Mouse (Mus musculus) bone marrow, adult 2 months (tissue): ENCODE results near the gene Prelp. TPM values are rescaled to one million over a fixed set of nuclear protein-coding genes. Genes with fewer than 3 reads are reported as not detected.

Experiments
- H3K27ac ChIP-seq: fragments of 200-500 bp; 2 replicates; pipeline ENCODE4 v1.5.1; 2012; ENCODE audit warnings: low read depth, mild to moderate bottlenecking, control low read depth, inconsistent platforms, low read length; ENCODE audit not compliant: control insufficient read depth, poor library complexity, insufficient read depth
- H3K4me1 ChIP-seq: fragments of 200-500 bp; 2 replicates; pipeline ENCODE4 v1.6.1; 2011; ENCODE audit warnings: low read length; ENCODE audit not compliant: control insufficient read depth, insufficient read depth
- H3K4me3 ChIP-seq: fragments of 200-500 bp; replicated peaks from 2 replicates; pipeline ENCODE3; 2011; ENCODE audit warnings: mild to moderate bottlenecking, low read depth, low read length, control low read depth; ENCODE audit not compliant: control insufficient read depth
- CTCF ChIP-seq: fragments of 200-500 bp; IDR thresholded peaks from 2 replicates; pipeline ENCODE4 v1.5.1; 2011; ENCODE audit warnings: low read length, control low read depth; ENCODE audit not compliant: control insufficient read depth, insufficient read depth
- POLR2A ChIP-seq: fragments of 200-500 bp; IDR thresholded peaks from 2 replicates; pipeline ENCODE4 v1.6.1; 2011; ENCODE audit warnings: low read depth, mild to moderate bottlenecking, control low read depth, low read length, borderline replicate concordance; ENCODE audit not compliant: control insufficient read depth
- WGBS: fragments of 180-500 bp; shearing (Covaris S2); methylation state at CpG from one replicate; pipeline ENCODE4 v1.1.7; 2018; 5-methylcytosine and 5-hydroxymethylcytosine counted together
- polyA plus RNA-seq: library from polyadenylated mRNA; stranded (reverse); fragments of >200 nt; gene quantifications from 2 replicates; pipeline ENCODE4 v1.2.4, GENCODE M21; 2011; ENCODE audit warnings: low replicate concordance; ENCODE audit not compliant: missing spikeins, insufficient read depth, insufficient read length

The Prelp gene
- polyA plus RNA-seq, 1 experiment = 4.5 TPM

DNA sequence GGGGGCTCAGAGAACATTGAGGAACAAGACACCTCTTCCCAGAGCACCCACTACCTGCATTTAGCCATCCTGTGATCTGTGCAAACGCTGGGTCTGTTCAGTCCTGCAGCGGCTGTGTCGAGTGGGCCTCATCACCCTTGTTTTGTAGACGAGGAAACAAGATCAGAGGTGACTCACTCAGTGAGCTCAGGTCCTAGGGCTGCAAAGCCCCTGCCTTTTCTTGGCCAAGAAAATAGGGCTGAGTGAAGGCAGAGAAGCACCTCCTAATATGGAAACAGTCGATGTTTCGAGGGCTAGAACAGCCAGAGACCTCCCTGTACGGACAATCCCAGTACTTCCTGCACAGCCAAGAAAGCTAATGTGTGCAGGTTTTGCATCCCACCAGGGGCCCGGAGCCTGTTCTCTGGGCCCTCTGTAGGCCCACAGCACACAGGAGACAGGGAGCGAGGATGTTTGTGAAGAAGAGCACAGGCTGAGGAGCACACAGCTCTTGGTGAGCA is 22.1 kb downstream of the Prelp start:
- Histone ChIP-seq H3K4me1 (no peaks in the 10 kb centered on the region; the same call in 1 of the 2 replicates), H3K4me3 (no peak overlapping the region), H3K27ac (no peak overlapping the region)
- no peak for TF ChIP-seq CTCF
- no peak for TF ChIP-seq POLR2A
- WGBS = 84% methylated on average over 9 of the region's 9 CpGs

DNA sequence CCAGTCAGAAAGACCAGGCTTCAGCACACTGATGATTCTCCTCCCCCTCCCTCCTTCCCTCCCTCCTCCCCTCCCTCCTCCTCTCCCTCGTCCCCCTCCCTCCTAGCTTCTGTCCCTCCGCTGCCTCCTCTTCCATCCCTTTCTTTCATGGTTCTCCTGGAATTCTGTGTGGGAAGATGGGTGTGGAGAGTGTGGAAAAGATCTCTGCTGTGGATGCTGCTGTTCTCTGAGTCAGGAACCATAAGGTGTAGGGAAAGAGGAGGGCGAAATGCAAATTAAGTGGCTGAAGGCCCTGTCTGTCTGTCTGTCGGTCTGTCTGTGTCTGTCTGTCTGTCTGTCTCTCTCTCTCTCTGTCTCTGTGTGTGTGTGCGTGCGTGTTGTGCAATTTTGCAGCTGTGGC is 23.9 kb downstream of the Prelp start:
- WGBS = 65% methylated on average over 6 of the region's 6 CpGs
- H3K4me3 ChIP-seq = no peak overlapping the region
- H3K4me1 ChIP-seq = no peaks in the 10 kb centered on the region; the same call in none of the 2 replicates
- no peak for TF ChIP-seq CTCF
- H3K27ac ChIP-seq = no peak overlapping the region

DNA sequence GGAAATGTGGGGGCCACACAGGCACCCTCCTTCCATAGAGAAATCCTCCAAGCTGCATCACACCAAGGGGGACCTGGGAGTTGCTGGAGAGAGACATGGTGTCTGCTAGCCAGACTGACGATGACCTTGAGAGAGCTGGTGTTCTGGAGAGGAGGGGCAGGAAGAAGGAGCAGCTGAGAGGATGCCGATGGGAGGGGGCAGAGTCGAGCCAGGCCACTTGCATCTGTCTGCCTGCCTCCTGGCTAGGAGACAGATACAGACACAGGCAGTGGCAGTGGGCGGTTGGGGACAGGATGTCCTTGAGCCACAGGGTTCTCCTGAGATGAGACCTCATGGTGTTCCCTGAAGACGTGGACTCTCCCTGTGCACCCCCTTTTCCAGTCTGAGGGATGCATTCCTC is 29.7 kb downstream of the Prelp start:
- Histone ChIP-seq H3K4me3 (no peak overlapping the region), H3K4me1 (peaks cover 8% of the 10 kb centered on the region), H3K27ac (no peak overlapping the region)
- TF ChIP-seq POLR2A (no peak), CTCF (no peak)
- 5% methylated on average over 5 of the region's 5 CpGs for WGBS

DNA sequence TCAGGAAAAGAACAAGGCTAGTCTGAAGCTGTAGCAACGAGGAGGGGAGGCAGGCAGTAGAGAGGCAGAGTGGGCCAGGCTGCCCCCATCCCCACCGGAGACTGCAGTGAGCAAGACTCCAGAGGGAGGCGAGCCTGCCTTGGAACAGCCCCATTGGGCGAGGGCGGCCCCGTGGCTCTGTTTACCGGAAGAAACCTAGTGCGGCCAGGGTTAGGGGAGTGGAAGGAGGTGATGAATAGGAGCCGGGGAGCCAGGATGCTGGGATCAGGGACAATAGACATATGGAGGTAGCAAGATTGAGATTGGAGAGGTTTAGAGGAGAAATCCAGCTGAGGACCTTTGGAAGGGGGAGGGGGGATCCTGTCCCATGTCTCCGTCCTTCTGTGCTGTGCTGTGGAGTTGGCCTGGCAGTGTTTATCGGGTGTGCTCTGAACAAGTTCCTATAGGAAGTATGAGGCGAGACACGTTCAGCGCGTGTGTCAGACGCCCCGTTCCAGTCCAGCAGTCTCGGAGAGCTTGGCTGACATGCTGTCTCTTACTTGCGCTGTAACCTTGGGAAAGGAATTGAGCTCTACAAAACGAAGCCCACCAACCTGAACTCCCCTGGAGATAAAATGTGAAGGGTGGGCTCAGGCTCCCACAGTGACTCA is 31.1 kb downstream of the Prelp start:
- TF ChIP-seq CTCF = no peak
- no peak for TF ChIP-seq POLR2A
- WGBS = 30% methylated on average over 20 of the region's 20 CpGs
- H3K4me3 ChIP-seq = no peak overlapping the region
- no peak overlapping the region for H3K27ac ChIP-seq
- peaks cover 15% of the 10 kb centered on the region for H3K4me1 ChIP-seq

DNA sequence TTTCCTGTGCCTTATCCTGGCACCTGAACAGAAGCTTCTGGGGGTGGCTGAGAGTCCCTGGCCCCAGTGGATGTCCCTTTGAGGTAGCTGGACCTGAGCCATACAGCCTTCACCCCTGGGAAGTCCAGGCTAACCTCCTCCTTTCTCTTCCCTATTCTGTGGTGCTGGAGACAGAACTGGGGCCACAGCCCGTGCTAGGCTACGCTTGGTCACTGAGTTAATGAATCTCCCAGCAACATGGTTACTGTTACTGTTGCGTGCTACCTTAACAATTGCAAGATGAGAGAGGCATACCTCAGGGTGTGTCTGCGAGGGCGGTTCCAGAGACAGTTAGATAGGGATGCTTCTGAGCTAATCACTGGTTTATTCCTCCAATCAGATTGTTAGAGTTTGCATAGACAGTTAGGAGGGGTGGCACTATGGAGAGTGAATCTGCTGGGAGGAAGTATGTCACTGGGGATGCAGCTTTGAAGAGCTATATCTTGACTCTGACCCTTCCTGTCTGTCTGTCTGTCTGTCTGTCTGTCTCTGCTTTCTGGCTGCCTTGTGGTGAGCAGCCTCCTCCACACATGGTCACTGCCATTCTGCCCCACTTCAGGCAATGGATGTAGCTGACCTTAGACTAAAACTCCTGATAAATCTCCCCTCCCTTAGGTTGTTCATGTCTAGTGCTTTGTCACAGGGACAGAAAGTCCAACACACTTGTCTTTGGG is 33.5 kb downstream of the Prelp start:
- WGBS = 42% methylated on average over 5 of the region's 5 CpGs
- TF ChIP-seq CTCF (no peak), POLR2A (no peak)
- Histone ChIP-seq H3K27ac (no peak overlapping the region), H3K4me3 (no peak overlapping the region), H3K4me1 (peaks cover 15% of the 10 kb centered on the region)

GRCm38 (mm10) chr1:133887044-133887443 is 34.2 kb downstream of the Prelp start:
- TF ChIP-seq POLR2A (no peak), CTCF (no peak)
- 5% methylated on average over 8 of the region's 8 CpGs for WGBS
- peaks cover 15% of the 10 kb centered on the region for H3K4me1 ChIP-seq
- H3K4me3 ChIP-seq = no peak overlapping the region
- no peak overlapping the region for H3K27ac ChIP-seq

- H3K27ac ChIP-seq = no peak overlapping the region
Observed at GRCm38 (mm10) chr1:133886431-133886830, 34.8 kb downstream of the Prelp start.

GRCm38 (mm10) chr1:133885811-133886210 is 35.4 kb downstream of the Prelp start:
- 27% methylated on average over 7 of the region's 7 CpGs for WGBS
- Histone ChIP-seq H3K4me1 (peaks cover 15% of the 10 kb centered on the region), H3K4me3 (no peak overlapping the region), H3K27ac (no peak overlapping the region)
- no peak; the same call in 1 of the 2 replicates for TF ChIP-seq CTCF
- TF ChIP-seq POLR2A = no peak

More at GRCm38 (mm10) chr1:133886431-133886830, 34.8 kb downstream of the Prelp start:
- 32% methylated on average over 6 of the region's 6 CpGs for WGBS
- H3K4me1 ChIP-seq = peaks cover 15% of the 10 kb centered on the region
- TF ChIP-seq POLR2A (no peak), CTCF (no peak)
- H3K4me3 ChIP-seq = no peak overlapping the region

GRCm38 (mm10) chr1:133884746-133885145 is 36.5 kb downstream of the Prelp start:
- peaks cover 15% of the 10 kb centered on the region for H3K4me1 ChIP-seq
- H3K27ac ChIP-seq = no peak overlapping the region
- WGBS = 89% methylated on average over 9 of the region's 9 CpGs
- TF ChIP-seq POLR2A (no peak), CTCF (no peak)
- no peak overlapping the region for H3K4me3 ChIP-seq
